Mouse (Mus musculus): ENCODE results near the gene Rhox2g. TPM values are rescaled to one million over a fixed set of nuclear protein-coding genes. Genes with fewer than 3 reads are reported as not detected.
"Not testable (repeated sequence)": the region's sequence is repeated elsewhere in the genome, so short reads cannot be mapped to it uniquely, and the experiment has no call there.

Rhox2g gene
- not detected in 2 replicates for polyA plus RNA-seq (2012; ENCODE audit: insufficient read depth, insufficient read length, missing spikeins)

DNA sequence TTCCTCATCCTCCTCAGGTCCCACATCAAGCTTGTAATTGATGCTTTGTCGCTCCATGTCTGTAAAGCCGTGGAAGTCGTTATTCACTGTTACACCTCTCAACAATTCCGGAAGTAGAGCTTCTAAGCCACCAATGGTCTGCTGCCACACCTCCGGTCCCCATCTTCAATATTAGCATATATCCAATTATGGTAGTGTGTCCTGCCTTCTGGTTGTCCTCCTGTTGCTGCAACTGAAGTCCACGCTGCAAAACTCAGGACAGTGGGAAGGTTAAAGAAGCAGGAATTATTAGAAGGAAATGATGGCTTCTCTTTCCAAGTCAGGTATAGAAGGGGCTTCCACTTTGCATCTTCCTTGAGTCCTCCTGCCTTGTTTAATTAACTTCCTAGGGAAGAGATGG lies at the start of gene Rhox2g:
Gene Rhox2g, minus strand, starts transcription at position 101 of the 400 bp plus-strand sequence.
- not testable (repeated sequence) for H3K4me3 ChIP-seq (ENCODE audit: insufficient read depth, low read length)

GRCm38 (mm10) chrX:37692261-37692660 lies 49.0 kb upstream of the Rhox2g start:
- TF ChIP-seq CTCF (IDR thresholded peaks at IDR 0.05; ENCODE audit: low read depth, low read length) = no peak
- TF ChIP-seq POLR2A (IDR thresholded peaks at IDR 0.05; ENCODE audit: borderline replicate concordance, low read depth, low read length) = no peak
- Histone ChIP-seq H3K4me3 (ENCODE audit: insufficient read depth, low read length) (no peak overlapping the region), H3K27ac (ENCODE audit: insufficient read depth, low read depth, low read length) (no peak overlapping the region), H3K4me1 (ENCODE audit: control insufficient read depth, insufficient read depth, low read length) (no peaks in the 10 kb centered on the region)

More for the DNA sequence above, at the start of gene Rhox2g:
- H3K27ac ChIP-seq (ENCODE audit: insufficient read depth, low read depth, low read length); H3K4me1 ChIP-seq (ENCODE audit: control insufficient read depth, insufficient read depth, low read length): not testable (repeated sequence)

DNA sequence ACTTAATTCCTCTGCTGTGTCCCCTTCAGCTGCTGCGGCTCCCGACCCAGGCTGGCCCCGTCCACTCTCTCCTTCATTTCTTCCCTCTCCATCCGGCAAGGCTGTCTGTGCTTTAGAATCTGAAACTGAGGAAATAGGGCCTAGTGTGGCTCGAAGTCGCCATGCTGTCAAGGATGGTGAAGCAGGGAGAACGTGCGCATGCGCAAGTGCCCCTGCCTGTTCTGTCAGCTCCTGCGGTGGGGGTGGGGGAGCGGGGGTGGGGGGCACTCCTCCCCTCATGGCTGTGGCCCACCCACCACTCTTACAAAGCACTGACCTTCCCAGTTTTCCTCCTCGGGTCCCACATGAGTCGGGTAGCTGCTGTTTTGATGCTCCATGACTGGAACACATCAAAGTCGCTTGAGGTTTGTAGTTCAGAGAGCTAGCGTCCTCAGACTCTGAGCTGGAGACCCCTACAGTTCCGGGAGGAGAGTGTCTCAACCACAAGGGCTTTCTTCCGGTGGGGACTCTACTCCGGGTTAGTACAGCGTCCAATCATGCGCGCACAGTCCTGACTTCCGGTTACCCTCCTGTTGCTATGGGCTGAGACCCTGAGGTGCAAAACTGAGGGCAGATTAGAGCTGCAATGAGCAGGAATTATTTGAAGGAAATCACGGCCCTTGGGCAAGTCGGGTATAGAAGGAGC lies 39.9 kb upstream of the Rhox2g start:
- TF ChIP-seq POLR2A (IDR thresholded peaks at IDR 0.05; ENCODE audit: borderline replicate concordance, low read depth, low read length) (no peak), CTCF (IDR thresholded peaks at IDR 0.05; ENCODE audit: low read depth, low read length) (no peak)
- no peak overlapping the region for H3K4me3 ChIP-seq (ENCODE audit: insufficient read depth, low read length)
- H3K4me1 ChIP-seq (ENCODE audit: control insufficient read depth, insufficient read depth, low read length) = no peaks in the 10 kb centered on the region
- H3K27ac ChIP-seq (ENCODE audit: insufficient read depth, low read depth, low read length) = no peak overlapping the region

DNA sequence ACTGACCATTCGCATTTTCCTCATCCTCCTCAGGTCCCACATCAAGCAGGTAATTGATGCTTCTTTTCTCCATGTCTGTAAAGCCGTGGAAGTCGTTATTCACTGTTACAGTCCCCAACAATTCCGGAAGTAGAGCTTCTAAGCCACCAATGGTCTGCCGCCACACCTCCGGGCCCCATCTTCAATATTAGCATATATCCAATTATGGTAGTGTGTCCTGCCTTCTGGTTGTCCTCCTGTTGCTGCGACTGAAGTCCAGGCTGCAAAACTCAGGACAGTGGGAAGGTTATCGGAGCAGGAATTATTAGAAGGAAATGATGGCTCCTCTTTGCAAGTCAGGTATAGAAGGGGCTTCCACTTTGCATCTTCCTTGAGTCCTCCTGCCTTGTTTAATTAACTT lies 29.9 kb upstream of the Rhox2g start, which contains the start of gene Rhox2h:
Gene Rhox2h, minus strand, starts transcription at position 101 of the 400 bp plus-strand sequence.
- H3K4me1 ChIP-seq (ENCODE audit: control insufficient read depth, insufficient read depth, low read length); H3K4me3 ChIP-seq (ENCODE audit: insufficient read depth, low read length); H3K27ac ChIP-seq (ENCODE audit: insufficient read depth, low read depth, low read length): not testable (repeated sequence)

GRCm38 (mm10) chrX:37668664-37669063 lies 25.4 kb upstream of the Rhox2g start, which contains the start of gene Rhox3h:
Rhox3h (minus strand) TSS chrX:37668764.
- not testable (repeated sequence) for H3K27ac ChIP-seq (ENCODE audit: insufficient read depth, low read depth, low read length); H3K4me3 ChIP-seq (ENCODE audit: insufficient read depth, low read length); H3K4me1 ChIP-seq (ENCODE audit: control insufficient read depth, insufficient read depth, low read length)

GRCm38 (mm10) chrX:37651227-37651626 lies 8.0 kb upstream of the Rhox2g start, which contains the start of gene Rhox4g:
Rhox4g (minus strand) TSS chrX:37651327.
- not testable (repeated sequence) for H3K4me1 ChIP-seq (ENCODE audit: control insufficient read depth, insufficient read depth, low read length); H3K4me3 ChIP-seq (ENCODE audit: insufficient read depth, low read length); H3K27ac ChIP-seq (ENCODE audit: insufficient read depth, low read depth, low read length)

GRCm38 (mm10) chrX:37628512-37628911 lies 14.8 kb downstream of the Rhox2g start, which contains the start of gene Rhox3g:
Rhox3g (minus strand) TSS chrX:37628612.
- not testable (repeated sequence) for H3K27ac ChIP-seq (ENCODE audit: insufficient read depth, low read depth, low read length); H3K4me1 ChIP-seq (ENCODE audit: control insufficient read depth, insufficient read depth, low read length); H3K4me3 ChIP-seq (ENCODE audit: insufficient read depth, low read length)

DNA sequence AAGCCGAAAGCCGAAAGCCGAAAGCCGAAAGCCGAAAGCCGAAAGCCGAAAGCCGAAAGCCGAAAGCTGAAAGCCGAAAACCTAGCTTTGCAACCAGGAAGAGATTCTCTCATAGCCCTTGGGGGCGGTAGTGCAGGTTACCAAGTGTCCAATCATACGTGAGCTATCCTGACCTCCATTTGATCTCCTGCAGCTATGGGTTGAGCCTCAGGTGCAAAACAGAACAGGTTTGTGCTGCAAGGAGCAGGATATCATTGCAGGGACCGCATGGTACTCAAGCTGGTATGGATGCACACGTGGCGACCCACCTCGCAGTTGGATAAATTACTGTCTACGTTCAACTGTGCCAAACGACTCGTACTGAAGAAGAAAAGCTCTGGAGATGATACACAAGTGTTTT lies 35.7 kb downstream of the Rhox2g start, which contains the start of gene Rhox4f:
Gene Rhox4f, minus strand, starts transcription at position 101 of the 400 bp plus-strand sequence.
- H3K27ac ChIP-seq (ENCODE audit: insufficient read depth, low read depth, low read length); H3K4me3 ChIP-seq (ENCODE audit: insufficient read depth, low read length); H3K4me1 ChIP-seq (ENCODE audit: control insufficient read depth, insufficient read depth, low read length): not testable (repeated sequence)

Other genes with a start within 250 kb of the Rhox2g start
- not detected in 2 replicates for gene Rhox2b, start 231.4 kb downstream of the Rhox2g start, polyA plus RNA-seq (2012; ENCODE audit: insufficient read depth, insufficient read length, missing spikeins)
- not detected in 2 replicates for gene Rhox4b, start 211.0 kb downstream of the Rhox2g start, polyA plus RNA-seq (2012; ENCODE audit: insufficient read depth, insufficient read length, missing spikeins)
- not detected in 2 replicates for gene Rhox2c, start 189.8 kb downstream of the Rhox2g start, polyA plus RNA-seq (2012; ENCODE audit: insufficient read depth, insufficient read length, missing spikeins)
- gene Rhox3c, start 184.9 kb downstream of the Rhox2g start, polyA plus RNA-seq (2012; ENCODE audit: insufficient read depth, insufficient read length, missing spikeins) = not detected in 2 replicates
- not detected in 2 replicates for gene Rhox4c, start 163.1 kb downstream of the Rhox2g start, polyA plus RNA-seq (2012; ENCODE audit: insufficient read depth, insufficient read length, missing spikeins)
- not detected in 2 replicates for gene Rhox2d, start 150.0 kb downstream of the Rhox2g start, polyA plus RNA-seq (2012; ENCODE audit: insufficient read depth, insufficient read length, missing spikeins)
- not detected in 2 replicates for gene Rhox4d, start 129.1 kb downstream of the Rhox2g start, polyA plus RNA-seq (2012; ENCODE audit: insufficient read depth, insufficient read length, missing spikeins)
- not detected in 2 replicates for gene Rhox2e, start 113.0 kb downstream of the Rhox2g start, polyA plus RNA-seq (2012; ENCODE audit: insufficient read depth, insufficient read length, missing spikeins)
- gene Rhox3e, start 101.5 kb downstream of the Rhox2g start, polyA plus RNA-seq (2012; ENCODE audit: insufficient read depth, insufficient read length, missing spikeins) = not detected in 2 replicates
- gene Rhox4e, start 86.1 kb downstream of the Rhox2g start, polyA plus RNA-seq (2012; ENCODE audit: insufficient read depth, insufficient read length, missing spikeins) = not detected in 2 replicates
- not detected in 2 replicates for gene Rhox2f, start 72.1 kb downstream of the Rhox2g start, polyA plus RNA-seq (2012; ENCODE audit: insufficient read depth, insufficient read length, missing spikeins)
- gene Rhox3f, start 62.5 kb downstream of the Rhox2g start, polyA plus RNA-seq (2012; ENCODE audit: insufficient read depth, insufficient read length, missing spikeins) = not detected in 2 replicates
- not detected in 2 replicates for gene Rhox4f, start 35.8 kb downstream of the Rhox2g start, polyA plus RNA-seq (2012; ENCODE audit: insufficient read depth, insufficient read length, missing spikeins)
- gene Rhox3g, start 14.9 kb downstream of the Rhox2g start, polyA plus RNA-seq (2012; ENCODE audit: insufficient read depth, insufficient read length, missing spikeins) = not detected in 2 replicates
- not detected in 2 replicates for gene Rhox4g, start 7.9 kb upstream of the Rhox2g start, polyA plus RNA-seq (2012; ENCODE audit: insufficient read depth, insufficient read length, missing spikeins)
- not detected in 2 replicates for gene Rhox3h, start 25.3 kb upstream of the Rhox2g start, polyA plus RNA-seq (2012; ENCODE audit: insufficient read depth, insufficient read length, missing spikeins)
- gene Rhox2h, start 29.8 kb upstream of the Rhox2g start, polyA plus RNA-seq (2012; ENCODE audit: insufficient read depth, insufficient read length, missing spikeins) = not detected in 2 replicates
- gene Rhox5, start 161.4 kb upstream of the Rhox2g start, polyA plus RNA-seq (2012; ENCODE audit: insufficient read depth, insufficient read length, missing spikeins) = not detected in 2 replicates
- gene Rhox6, start 183.4 kb upstream of the Rhox2g start, polyA plus RNA-seq (2012; ENCODE audit: insufficient read depth, insufficient read length, missing spikeins) = not detected in 2 replicates
- gene Rhox7a, start 188.2 kb upstream of the Rhox2g start, polyA plus RNA-seq (2012; ENCODE audit: insufficient read depth, insufficient read length, missing spikeins) = not detected in 2 replicates
- gene Rhox8, start 235.5 kb upstream of the Rhox2g start, polyA plus RNA-seq (2012; ENCODE audit: insufficient read depth, insufficient read length, missing spikeins) = not detected in 2 replicates